Mouse (Mus musculus) heart, postnatal 14 days (tissue): ENCODE measurements at regions not wholly inside any gene's neighbourhood (a gene's known extent, or its start where the extent isn't known, plus 50 kb on each side); places are given as distances from the start of the nearest gene placed in this dataset.

Source experiments
- DNase-seq, 2 experiments: peaks; one replicate each; pipeline ENCODE4 v3.0.0; 2021 to 2022
- intact Hi-C: fragments of 180-260 bp; cut with DNase I; formaldehyde crosslinking; loops from one replicate; pipeline ENCODE4 v1.15.1; 2025

GRCm38 (mm10) chr12:39849346-39850058, 188.3 kb downstream of the Arl4a start:
- no peak for DNase-seq
- intact Hi-C loops: no loop called here

GRCm38 (mm10) chr12:39840615-39841014, 197.2 kb downstream of the Arl4a start:
- intact Hi-C loops: no loop called here
- DNase-seq: no peak

DNA sequence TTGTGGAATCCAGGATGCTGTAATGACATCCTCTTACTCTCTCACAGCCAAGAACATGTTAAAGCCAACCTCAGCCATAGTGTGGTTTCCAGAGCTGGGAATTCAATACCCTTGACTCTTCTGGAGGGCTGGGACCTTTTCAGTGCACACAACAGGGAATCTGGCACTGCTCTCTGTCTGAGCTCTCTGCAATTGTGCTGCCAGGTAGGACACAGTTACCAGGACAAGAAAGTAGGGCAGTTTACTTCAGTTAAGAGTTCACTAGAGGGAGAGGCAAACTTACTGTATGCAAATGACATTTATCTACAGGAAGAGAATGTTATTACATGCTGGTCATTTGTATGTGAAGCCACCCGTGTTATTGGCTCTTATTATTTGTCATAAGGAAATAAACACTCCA, 197.6 kb downstream of the Arl4a start:
- no peak for DNase-seq
- intact Hi-C loops: no loop called here

DNA sequence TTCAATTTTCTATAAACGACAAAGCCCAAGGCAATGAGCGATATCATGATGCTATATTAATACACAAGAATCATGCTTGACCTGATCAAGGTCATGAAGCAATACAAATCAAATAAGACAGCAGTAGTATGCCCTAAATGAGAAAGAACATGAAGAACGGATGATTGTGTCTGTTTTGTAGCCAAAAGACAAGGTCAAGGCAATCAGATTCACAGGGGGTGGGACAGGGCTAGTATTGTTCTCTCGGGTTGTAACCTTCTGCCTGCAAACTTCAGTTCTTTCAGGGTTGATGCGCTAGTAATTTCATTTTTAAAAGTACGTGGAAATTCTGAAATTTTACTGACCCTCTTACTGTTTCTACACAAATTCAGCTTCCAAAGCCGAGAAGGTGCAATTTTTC, 206.7 kb downstream of the Arl4a start:
- DNase-seq: no peak
- intact Hi-C loops: no loop called here

DNA sequence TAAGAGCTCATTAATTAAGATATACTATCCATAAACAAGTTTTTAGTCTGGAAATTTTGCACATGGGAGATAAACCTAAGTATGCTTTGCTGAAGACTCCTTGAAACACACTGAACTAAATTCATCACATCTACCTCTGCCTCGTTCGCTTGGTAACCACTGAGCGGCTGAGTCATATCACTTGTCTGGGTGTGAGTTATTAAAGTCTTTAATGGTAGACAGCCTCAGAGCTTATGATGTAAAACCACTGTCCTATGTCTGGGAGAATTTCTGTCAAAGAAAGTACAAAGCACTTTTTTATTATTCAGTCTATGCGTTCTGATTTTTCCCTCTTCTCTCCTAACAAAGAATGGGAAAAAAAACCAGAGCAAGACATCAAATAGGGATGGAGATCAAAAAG, 207.3 kb downstream of the Arl4a start:
- no peak for DNase-seq
- intact Hi-C loops: no loop called here

GRCm38 (mm10) chr12:39822671-39823070, 215.2 kb downstream of the Arl4a start:
- DNase-seq: no peak
- intact Hi-C loops: no loop called here

- DNase-seq: no peak
- intact Hi-C loops: no loop called here
Measured at GRCm38 (mm10) chr12:39801536-39801935, 236.3 kb downstream of the Arl4a start.

- intact Hi-C loops: no loop called here
- DNase-seq: no peak
Measured at GRCm38 (mm10) chr12:39797843-39798242, 240.0 kb downstream of the Arl4a start.

DNA sequence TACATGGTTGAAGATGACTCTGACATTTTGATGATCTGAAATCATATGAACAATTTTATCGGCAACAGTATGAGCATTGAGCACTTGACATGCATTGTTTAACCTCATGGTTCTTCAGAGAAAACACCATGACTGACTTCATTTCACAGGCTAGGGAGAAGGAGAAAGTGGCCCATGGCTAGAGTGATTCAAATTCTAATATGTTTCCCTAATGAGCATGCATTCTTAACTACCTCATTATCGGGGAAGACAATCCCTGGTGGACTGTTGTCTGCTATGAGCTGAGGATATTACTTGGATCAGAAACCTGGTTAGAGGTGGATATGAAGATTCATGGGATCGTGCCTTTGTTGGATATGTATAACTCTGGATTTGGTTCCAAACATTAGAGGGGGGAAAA, 240.9 kb downstream of the Arl4a start:
- intact Hi-C loops: no loop called here
- no peak for DNase-seq

DNA sequence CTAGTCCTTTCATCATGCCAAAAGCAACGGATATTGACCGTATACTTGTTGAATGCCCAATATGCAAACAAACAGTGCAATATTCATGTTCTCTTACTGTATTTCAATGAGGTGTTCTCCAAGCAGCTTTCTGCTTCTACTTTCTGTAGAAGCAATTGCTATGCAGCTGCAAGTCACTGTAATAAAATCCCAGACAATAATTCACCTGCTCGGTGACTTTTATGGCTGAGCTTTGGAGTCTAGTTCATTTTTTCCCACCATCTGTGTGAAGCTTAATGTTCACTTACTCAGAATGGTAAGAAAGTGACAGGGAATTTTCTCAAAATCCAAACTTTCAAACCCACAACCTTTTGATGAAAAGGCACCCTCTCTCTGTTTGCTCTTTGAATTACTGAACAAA, 252.8 kb downstream of the Arl4a start:
- DNase-seq: no peak
- intact Hi-C loops: no loop called here

DNA sequence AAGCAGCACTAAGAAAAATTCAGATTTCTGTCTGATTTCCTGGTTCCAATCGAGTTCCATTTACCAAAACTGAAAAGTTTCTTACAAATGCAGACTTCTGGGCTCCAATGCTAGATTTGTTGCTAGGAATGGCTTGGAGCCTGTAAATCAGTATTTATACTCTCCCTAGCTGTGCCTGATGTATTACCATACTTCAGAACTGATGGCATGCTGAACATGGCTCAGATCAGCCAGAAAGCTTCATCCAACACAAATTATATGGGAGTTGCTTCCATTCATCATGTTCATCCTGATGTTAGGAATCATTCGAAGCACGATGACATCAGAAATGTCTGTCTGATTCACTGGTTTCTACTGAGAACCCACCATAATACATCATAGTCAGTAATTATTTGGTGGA, 253.3 kb downstream of the Arl4a start:
- DNase-seq: no peak
- intact Hi-C loops: no loop called here

DNA sequence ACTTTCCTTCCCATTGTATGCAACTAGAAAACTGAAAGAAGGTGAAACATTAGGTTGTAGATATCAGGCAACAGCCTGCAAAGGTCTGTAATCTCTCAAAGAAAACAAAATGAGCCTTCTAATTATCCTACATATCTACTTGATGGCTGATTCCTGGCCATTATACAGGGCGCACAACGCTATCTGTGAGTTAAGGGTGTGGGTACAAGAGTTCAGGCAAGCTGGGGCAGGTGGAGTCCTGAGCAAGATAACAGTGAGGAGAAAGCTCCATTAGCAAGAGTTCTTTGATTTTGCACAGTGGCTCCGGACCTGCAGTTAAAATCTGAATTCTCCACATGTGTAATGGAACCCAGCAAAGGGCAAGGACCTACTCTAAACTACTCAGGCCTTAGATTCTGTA, 261.7 kb downstream of the Arl4a start:
- DNase-seq: no peak
- intact Hi-C loops: no loop called here

- intact Hi-C loops: no loop called here
- no peak for DNase-seq
Measured at GRCm38 (mm10) chr12:39766988-39767387, 270.8 kb downstream of the Arl4a start.

DNA sequence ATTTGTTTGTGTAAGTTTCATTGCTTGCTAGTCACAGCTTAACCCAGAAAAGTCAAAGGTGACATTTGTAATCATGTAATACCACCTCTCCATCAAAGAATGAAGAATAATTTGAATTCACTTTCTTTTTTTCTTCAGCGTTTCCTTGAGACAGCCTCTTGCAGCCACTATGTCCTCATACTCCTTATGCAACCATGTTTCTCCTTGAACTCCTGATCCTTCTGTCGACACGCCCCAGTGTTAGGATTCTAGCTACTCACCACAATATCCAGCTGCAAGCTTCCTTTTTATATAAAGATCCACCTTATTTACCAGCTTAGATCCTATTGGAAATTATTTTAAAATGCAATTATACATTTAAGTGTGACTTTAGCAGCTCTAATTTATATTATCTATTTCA, 274.3 kb downstream of the Arl4a start:
- intact Hi-C loops: no loop called here
- DNase-seq: no peak

DNA sequence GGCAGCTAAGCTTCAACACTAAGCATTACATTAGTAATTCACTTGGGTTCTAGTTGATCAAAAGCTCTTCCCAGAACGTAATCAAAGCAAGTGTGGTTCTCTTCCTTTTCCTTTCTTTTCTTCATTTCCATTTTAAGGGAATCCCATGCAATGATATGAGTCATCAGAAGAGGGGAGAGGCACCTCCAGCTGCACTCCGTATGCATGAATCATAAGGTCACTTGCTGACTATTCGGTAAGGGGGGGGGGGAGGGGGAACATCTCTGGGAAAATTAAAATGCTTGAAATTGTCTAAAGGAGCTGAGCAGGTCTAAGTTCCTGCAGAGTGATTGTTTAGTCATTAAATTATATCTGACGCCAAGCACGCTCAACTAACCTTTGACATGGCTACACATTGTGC, 275.9 kb downstream of the Arl4a start:
- intact Hi-C loops: no loop called here
- DNase-seq: no peak

- DNase-seq: no peak
Measured at GRCm38 (mm10) chr12:39761326-39761725, 276.5 kb downstream of the Arl4a start.

GRCm38 (mm10) chr12:39757975-39758374, 279.9 kb downstream of the Arl4a start:
- intact Hi-C loops: no loop called here
- no peak for DNase-seq

More at GRCm38 (mm10) chr12:39761326-39761725, 276.5 kb downstream of the Arl4a start:
- intact Hi-C loops: no loop called here

GRCm38 (mm10) chr12:39751850-39752249, 286.0 kb downstream of the Arl4a start:
- DNase-seq: no peak
- intact Hi-C loops: no loop called here

DNA sequence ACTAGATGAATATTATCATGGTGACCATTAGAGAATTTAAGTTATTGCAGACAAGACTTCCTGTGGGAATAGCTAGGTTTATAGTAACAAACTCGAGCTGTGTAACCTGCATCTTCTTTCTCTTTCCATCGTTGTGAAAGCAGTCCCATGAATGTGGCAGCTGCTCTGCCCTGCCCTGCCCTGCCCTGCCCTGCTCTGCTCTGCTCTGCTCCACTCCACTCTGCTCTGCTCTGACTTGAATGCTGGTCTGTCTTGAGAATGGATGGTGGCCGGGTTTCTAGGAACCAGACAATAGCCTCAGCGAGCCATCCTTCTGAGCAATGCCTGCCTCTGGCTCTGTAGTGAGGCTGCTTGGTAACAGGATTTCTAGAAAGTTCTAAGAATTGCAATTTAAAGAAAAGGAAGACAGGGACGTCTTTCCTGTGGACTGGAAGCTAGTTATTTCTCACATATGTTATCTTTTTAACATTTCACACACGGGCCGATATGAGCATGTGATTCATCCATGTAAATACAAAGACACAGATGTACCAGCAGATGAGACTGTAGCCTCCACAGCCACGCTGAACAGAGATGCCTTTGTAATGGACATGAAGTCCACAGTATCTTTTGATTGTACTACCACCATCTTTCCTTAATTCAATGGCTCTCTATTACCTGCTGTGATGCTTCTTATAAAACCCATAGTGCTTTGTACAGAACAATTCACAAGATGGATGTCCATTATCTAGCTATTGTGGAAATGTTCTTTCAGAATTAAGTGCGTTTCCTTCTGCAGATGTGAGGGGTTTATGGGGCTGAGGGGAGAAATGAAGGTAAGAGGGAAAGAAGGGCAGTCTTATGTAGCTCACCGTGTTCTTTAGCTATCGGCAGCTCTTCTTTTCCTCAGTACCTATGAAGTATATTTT, 295.4 kb downstream of the Arl4a start:
- intact Hi-C loops: no loop called here
- DNase-seq: no peak

DNA sequence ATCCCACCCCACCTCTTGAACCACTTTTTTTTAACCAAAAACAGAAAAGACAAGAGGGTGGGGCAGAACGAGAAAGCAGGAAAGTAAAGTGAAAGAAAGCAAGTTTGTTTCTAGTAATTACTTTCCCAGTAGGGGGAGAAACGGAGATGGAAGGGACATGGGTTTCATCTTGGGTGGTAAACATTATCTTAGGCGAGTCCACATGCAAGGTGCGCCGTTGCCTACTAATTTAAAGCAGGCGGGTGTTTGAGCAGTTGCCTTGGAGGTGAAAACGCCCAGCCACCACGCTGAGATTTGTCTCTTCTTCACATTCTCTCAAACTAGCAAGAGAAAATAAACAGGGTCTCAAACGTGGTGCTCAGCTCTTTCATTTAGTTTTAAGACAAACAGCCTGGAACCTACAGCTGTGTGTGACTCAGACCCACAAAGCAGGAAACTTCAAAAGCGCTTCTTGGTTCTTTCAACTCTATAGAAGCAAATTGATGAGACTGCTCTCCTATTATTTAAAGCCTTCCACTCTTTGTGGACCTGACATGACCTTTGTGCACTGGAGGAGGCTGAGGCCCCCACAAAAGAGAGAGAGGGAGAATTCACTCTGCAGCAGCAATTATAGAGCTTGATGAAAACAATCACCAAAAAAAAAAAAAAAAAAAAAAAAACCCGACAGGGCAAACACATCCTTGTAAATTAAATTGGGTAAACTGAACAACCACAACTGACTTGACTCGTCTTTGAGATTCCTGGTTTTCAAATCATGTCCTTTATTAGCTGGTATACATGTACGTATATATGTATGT, 296.6 kb downstream of the Arl4a start:
- intact Hi-C loops: no loop called here
- DNase-seq: no peak

GRCm38 (mm10) chr12:39736966-39737365, 300.9 kb downstream of the Arl4a start:
- intact Hi-C loops: loop anchor here (10.0 kb wide), 2 partner anchors 178 to 278 kb away; no protein-coding TSS in a partner anchor
- no peak for DNase-seq
